ENCODE assay signal across 7 mouse cellular contexts in genomic region chr6:124464305-124465271, GRCm38 (mm10). TPM values are rescaled to one million over a fixed set of nuclear protein-coding genes. Genes with fewer than 3 reads are reported as not detected.
DNase-seq lines count a peak whose midpoint lies in the region; ATAC-seq lines count a peak whose summit lies in the region.

Gene Clstn3 (minus strand): TSS chr6:124464794.

- peaks cover 9% of the 10 kb centered on the region; the same call in 1 of the 2 replicates for H3K36me3 ChIP-seq in midbrain, embryonic 12.5 days

- peak within 1 kb of the TSS; percentile 70 for H3K9ac ChIP-seq in midbrain, embryonic 12.5 days (replicated peaks)

- H3K27me3 ChIP-seq in midbrain, embryonic 12.5 days: no peaks in the 10 kb centered on the region

- H3K9me3 ChIP-seq in midbrain, embryonic 12.5 days: no peaks in the 10 kb centered on the region

- H3K4me2 ChIP-seq in midbrain, embryonic 12.5 days (replicated peaks): peak within 1 kb of the TSS; percentile 83

- 5% methylated on average over 27 of the region's 27 CpGs for WGBS in midbrain, embryonic 12.5 days

- H3K4me1 ChIP-seq in midbrain, embryonic 12.5 days: peaks cover 18% of the 10 kb centered on the region

- peak within 1 kb of the TSS; percentile 76 for H3K27ac ChIP-seq in midbrain, embryonic 12.5 days (replicated peaks)

- ATAC-seq in midbrain, embryonic 12.5 days (ENCODE audit: low FRiP score, low read depth): peak; percentile 98

- H3K4me3 ChIP-seq in midbrain, embryonic 12.5 days: peak within 1 kb of the TSS; percentile 54

- peak; percentile 85 to 89 for DNase-seq in adrenal gland, postnatal 36 days
- DNase-seq in embryo, embryonic 9.5 days (ENCODE audit: extremely low spot score): peak; percentile 89
- DNase-seq in heart, adult 18-20 months: peak; percentile 66 to 71
- DNase-seq in kidney, adult 11 months: peak; percentile 46
- peak; percentile 93 for DNase-seq in left cerebral cortex, postnatal 4 days
- DNase-seq in spleen, adult 12 weeks (ENCODE audit: low spot score): peak; percentile 55

- intact Hi-C loops in left cerebral cortex, postnatal 4 days (cut with DNase I): no loop called here

RNA-seq across cellular contexts. Expression of gene Clstn3, which starts in this region (rescaled TPM):
- 10 to 100 TPM; 54.9 to 78.2 TPM for total RNA-seq in adrenal gland, postnatal 36 days (2021)
- total RNA-seq in heart, adult 18-20 months (2021): 1 to 10 TPM in 1 of 2 experiments, under 1 TPM in 1; 0.30 to 8.2 TPM
- 100 to 1,000 TPM; 173 to 211 TPM for total RNA-seq in left cerebral cortex, postnatal 4 days (2021)
- polyA plus RNA-seq in midbrain, embryonic 12.5 days (2016; fragmentation: Nextera tagmentation; extraction: Ambion mirVana): 32.4 and 33.1 TPM in 2 replicates

Comparison
In these comparisons a context has a peak if more than half of its experiments do, and no peak if none do; other contexts are left out.
1. Peak in every context shown above with its lines: DNase-seq, ATAC-seq, H3K4me3 ChIP-seq and H3K27ac ChIP-seq.
2. RNA of gene Clstn3 (total RNA-seq): 173 to 211 TPM in left cerebral cortex, postnatal 4 days and 54.9 to 78.2 TPM in adrenal gland, postnatal 36 days; 0.30 to 8.2 TPM in heart, adult 18-20 months; every median in the first group is over 4 times any median in the second.